Mouse (Mus musculus): ENCODE results near the gene Slc1a3. TPM values are rescaled to one million over a fixed set of nuclear protein-coding genes. Genes with fewer than 3 reads are reported as not detected.

Slc1a3 gene
- polyA plus RNA-seq, 1 experiment: 0.02 TPM

- Histone ChIP-seq H3K4me1 (no peaks in the 10 kb centered on the region), H3K4me3 (replicated peaks) (no peak overlapping the region), H3K27me3 (replicated peaks) (no peaks in the 10 kb centered on the region), H3K36me3 (replicated peaks; ENCODE audit: low read length) (no peaks in the 10 kb centered on the region), H3K9me3 (peaks cover 8% of the 10 kb centered on the region)
- no peak for TF ChIP-seq GATA1 (IDR thresholded peaks at IDR 0.05; ENCODE audit: borderline replicate concordance, low read length)
- TF ChIP-seq FLI1 (IDR thresholded peaks at IDR 0.05; ENCODE audit: low read length): no peak
These were observed 18.3 kb upstream of the Slc1a3 start for GRCm38 (mm10) chr15:8728861-8729260.

- Histone ChIP-seq H3K4me1 (no peaks in the 10 kb centered on the region), H3K9me3 (no peaks in the 10 kb centered on the region), H3K36me3 (replicated peaks; ENCODE audit: low read length) (no peaks in the 10 kb centered on the region), H3K4me3 (replicated peaks) (no peak overlapping the region), H3K27me3 (replicated peaks) (no peaks in the 10 kb centered on the region)
- TF ChIP-seq GATA1 (IDR thresholded peaks at IDR 0.05; ENCODE audit: borderline replicate concordance, low read length) (no peak), FLI1 (IDR thresholded peaks at IDR 0.05; ENCODE audit: low read length) (no peak)
These were observed 12.0 kb upstream of the Slc1a3 start for GRCm38 (mm10) chr15:8722386-8723100.

GRCm38 (mm10) chr15:8721746-8722145 is 11.2 kb upstream of the Slc1a3 start:
- TF ChIP-seq FLI1 (IDR thresholded peaks at IDR 0.05; ENCODE audit: low read length) (no peak), GATA1 (IDR thresholded peaks at IDR 0.05; ENCODE audit: borderline replicate concordance, low read length) (no peak)
- no peak overlapping the region for H3K4me3 ChIP-seq (replicated peaks)
- no peaks in the 10 kb centered on the region for H3K27me3 ChIP-seq (replicated peaks)
- no peaks in the 10 kb centered on the region for H3K36me3 ChIP-seq (replicated peaks; ENCODE audit: low read length)
- H3K9me3 ChIP-seq: no peaks in the 10 kb centered on the region
- H3K4me1 ChIP-seq: no peaks in the 10 kb centered on the region

GRCm38 (mm10) chr15:8721005-8721404 is 10.4 kb upstream of the Slc1a3 start:
- no peaks in the 10 kb centered on the region for H3K36me3 ChIP-seq (replicated peaks; ENCODE audit: low read length)
- H3K4me1 ChIP-seq: no peaks in the 10 kb centered on the region
- H3K4me3 ChIP-seq (replicated peaks): no peak overlapping the region
- TF ChIP-seq FLI1 (IDR thresholded peaks at IDR 0.05; ENCODE audit: low read length): no peak
- no peaks in the 10 kb centered on the region for H3K9me3 ChIP-seq
- H3K27me3 ChIP-seq (replicated peaks): no peaks in the 10 kb centered on the region

- H3K27me3 ChIP-seq (replicated peaks): no peaks in the 10 kb centered on the region
- no peak overlapping the region for H3K4me3 ChIP-seq (replicated peaks)
- no peaks in the 10 kb centered on the region for H3K9me3 ChIP-seq
- no peaks in the 10 kb centered on the region for H3K4me1 ChIP-seq
- H3K36me3 ChIP-seq (replicated peaks; ENCODE audit: low read length): no peaks in the 10 kb centered on the region
- no peak for TF ChIP-seq FLI1 (IDR thresholded peaks at IDR 0.05; ENCODE audit: low read length)
- no peak for TF ChIP-seq GATA1 (IDR thresholded peaks at IDR 0.05; ENCODE audit: borderline replicate concordance, low read length)
These were observed 7.9 kb upstream of the Slc1a3 start for GRCm38 (mm10) chr15:8718496-8718895.

- Histone ChIP-seq H3K36me3 (replicated peaks; ENCODE audit: low read length) (no peaks in the 10 kb centered on the region), H3K4me3 (replicated peaks) (no peak overlapping the region), H3K27me3 (replicated peaks) (peaks cover 2% of the 10 kb centered on the region), H3K9me3 (no peaks in the 10 kb centered on the region), H3K4me1 (no peaks in the 10 kb centered on the region)
- TF ChIP-seq GATA1 (IDR thresholded peaks at IDR 0.05; ENCODE audit: borderline replicate concordance, low read length) (no peak), FLI1 (IDR thresholded peaks at IDR 0.05; ENCODE audit: low read length) (no peak)
These were observed 6.5 kb upstream of the Slc1a3 start for GRCm38 (mm10) chr15:8717021-8717571.

GRCm38 (mm10) chr15:8716330-8716964 is 5.9 kb upstream of the Slc1a3 start:
- H3K9me3 ChIP-seq: no peaks in the 10 kb centered on the region
- no peaks in the 10 kb centered on the region for H3K4me1 ChIP-seq
- TF ChIP-seq FLI1 (IDR thresholded peaks at IDR 0.05; ENCODE audit: low read length) (no peak), GATA1 (IDR thresholded peaks at IDR 0.05; ENCODE audit: borderline replicate concordance, low read length) (no peak)
- H3K36me3 ChIP-seq (replicated peaks; ENCODE audit: low read length): no peaks in the 10 kb centered on the region
- peaks cover 5% of the 10 kb centered on the region for H3K27me3 ChIP-seq (replicated peaks)
- H3K4me3 ChIP-seq (replicated peaks): peak overlapping the region; percentile 53

GRCm38 (mm10) chr15:8715666-8716065 is 5.1 kb upstream of the Slc1a3 start:
- H3K9me3 ChIP-seq: no peaks in the 10 kb centered on the region
- peaks cover 11% of the 10 kb centered on the region for H3K27me3 ChIP-seq (replicated peaks)
- no peaks in the 10 kb centered on the region for H3K36me3 ChIP-seq (replicated peaks; ENCODE audit: low read length)
- no peak overlapping the region for H3K4me3 ChIP-seq (replicated peaks)
- TF ChIP-seq FLI1 (IDR thresholded peaks at IDR 0.05; ENCODE audit: low read length) (no peak), GATA1 (IDR thresholded peaks at IDR 0.05; ENCODE audit: borderline replicate concordance, low read length) (no peak)
- peaks cover 2% of the 10 kb centered on the region for H3K4me1 ChIP-seq

GRCm38 (mm10) chr15:8712433-8712984 is 1.9 kb upstream of the Slc1a3 start:
- no peaks in the 10 kb centered on the region for H3K36me3 ChIP-seq (replicated peaks; ENCODE audit: low read length)
- peaks cover 36% of the 10 kb centered on the region for H3K27me3 ChIP-seq (replicated peaks)
- peaks cover 10% of the 10 kb centered on the region for H3K4me1 ChIP-seq
- no peak overlapping the region for H3K4me3 ChIP-seq (replicated peaks)
- H3K9me3 ChIP-seq: 0 out of 2 replicates have a peak, but pooled peaks cover 6% of the 10 kb centered on the region
- no peak for TF ChIP-seq GATA1 (IDR thresholded peaks at IDR 0.05; ENCODE audit: borderline replicate concordance, low read length)
- no peak for TF ChIP-seq FLI1 (IDR thresholded peaks at IDR 0.05; ENCODE audit: low read length)
